Mouse (Mus musculus): ENCODE results near the gene Sstr4.

The Sstr4 gene

GRCm38 (mm10) chr2:148393846-148394245, 1.3 kb upstream of the Sstr4 start:
- no peak for DNase-seq (ENCODE audit: low read depth)

GRCm38 (mm10) chr2:148396209-148396608, 1.1 kb downstream of the Sstr4 start:
- DNase-seq (ENCODE audit: low read depth): no peak

DNA sequence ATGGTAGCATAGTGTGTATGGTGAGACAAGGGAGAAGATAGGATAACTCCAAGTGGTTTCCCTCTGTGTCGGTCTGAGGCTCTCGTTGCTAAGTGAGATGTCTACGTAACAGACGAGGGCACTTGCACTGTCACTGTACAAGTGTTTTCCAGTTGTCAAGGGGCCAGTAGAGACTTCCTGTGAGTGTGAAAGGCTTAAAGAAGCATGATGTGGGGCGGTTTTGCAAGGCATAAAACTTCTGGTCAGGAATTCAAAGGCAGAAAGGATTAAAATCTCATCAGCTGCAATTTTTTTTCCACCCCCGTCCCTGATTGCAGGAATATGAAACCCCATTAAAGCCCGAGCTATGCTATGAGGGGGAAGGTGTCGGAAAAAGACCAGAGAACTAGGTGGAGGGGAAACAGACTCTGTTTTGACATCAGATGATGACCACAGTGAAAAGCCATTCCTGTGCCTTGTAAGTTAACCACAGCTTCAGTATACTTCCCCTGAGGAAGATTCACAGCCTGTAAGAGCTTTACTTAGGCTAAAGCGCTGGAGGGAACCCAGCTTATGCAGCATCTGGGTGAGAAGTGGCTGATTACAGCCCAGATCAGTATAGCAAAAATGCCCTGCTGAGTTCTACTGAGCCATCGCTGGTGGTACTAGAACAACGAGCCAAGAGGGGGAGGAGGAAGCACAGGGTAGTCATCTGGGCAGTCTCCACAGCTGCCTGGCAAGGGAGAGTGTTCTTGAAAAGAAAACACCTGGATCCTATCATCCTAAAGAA, 2.1 kb downstream of the Sstr4 start:
- peak; percentile 74 for DNase-seq (ENCODE audit: low read depth)

GRCm38 (mm10) chr2:148397784-148398100, 2.6 kb downstream of the Sstr4 start:
- DNase-seq (ENCODE audit: low read depth): peak; percentile 69

GRCm38 (mm10) chr2:148398901-148399685, 3.9 kb downstream of the Sstr4 start:
- peak; percentile 81 for DNase-seq (ENCODE audit: low read depth)

DNA sequence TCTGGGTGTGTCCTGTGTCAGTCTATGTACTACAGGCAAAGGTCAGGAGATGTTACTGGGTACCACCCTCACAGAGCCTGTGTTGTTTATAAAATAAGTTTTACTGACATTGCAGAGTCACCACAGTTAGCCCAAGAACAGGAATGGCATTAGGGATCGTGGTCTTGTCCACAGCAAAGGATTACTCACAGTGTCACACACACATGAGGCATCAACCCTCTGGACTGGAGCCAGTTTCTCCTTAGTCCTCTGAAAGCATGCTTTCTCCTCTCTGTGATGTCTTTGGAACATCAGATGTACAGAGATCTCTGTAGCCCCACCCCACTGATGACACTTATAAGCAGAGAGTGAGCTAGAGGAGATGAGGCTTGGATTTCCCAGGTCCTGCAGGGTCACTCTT, 7.1 kb downstream of the Sstr4 start:
- peak; percentile 65 for DNase-seq (ENCODE audit: low read depth)

- no peak for DNase-seq (ENCODE audit: low read depth)
These were observed 9.8 kb downstream of the Sstr4 start for GRCm38 (mm10) chr2:148404906-148405305.

DNA sequence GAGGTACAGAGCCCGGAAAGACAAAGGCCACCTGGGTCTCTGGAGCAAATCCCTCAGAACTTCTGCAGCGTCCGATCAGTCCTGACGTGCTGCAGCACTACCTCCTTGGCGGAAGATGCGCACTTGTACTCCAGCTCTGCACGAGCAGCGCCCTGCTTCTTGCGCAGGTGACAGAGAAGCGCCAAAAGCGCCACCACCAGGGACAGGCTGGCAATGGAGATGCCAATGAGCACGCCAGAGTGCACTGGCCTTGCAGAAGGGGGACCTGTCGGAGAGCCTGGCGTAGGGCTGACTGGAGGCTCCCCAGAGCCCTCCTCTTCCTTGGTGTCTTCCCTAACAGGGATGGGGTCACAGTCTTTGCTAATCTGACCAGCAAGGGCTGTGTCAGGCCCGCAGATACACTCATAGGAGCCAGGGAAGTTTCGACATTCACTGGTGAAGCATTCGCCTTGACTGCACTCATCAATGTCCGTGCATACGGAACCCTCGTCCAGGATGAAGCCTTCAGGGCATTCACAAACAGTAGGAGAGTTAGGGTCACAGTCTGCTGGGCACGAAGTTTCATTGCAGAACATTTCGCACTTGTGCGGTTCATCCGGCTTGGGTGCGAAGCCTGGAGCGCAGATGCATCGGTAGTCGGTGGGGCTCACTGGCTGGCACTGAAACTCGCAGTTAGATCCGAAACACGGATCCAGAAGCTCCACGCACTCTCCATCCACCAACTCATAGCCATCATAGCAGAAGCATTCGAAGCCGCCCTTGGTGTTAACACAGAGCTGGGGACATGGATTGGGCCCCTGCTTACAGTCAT, 11.2 kb downstream of the Sstr4 start:
- DNase-seq (ENCODE audit: low read depth): peak; percentile 62

- peak; percentile 54 for DNase-seq (ENCODE audit: low read depth)
These were observed 12.1 kb downstream of the Sstr4 start for GRCm38 (mm10) chr2:148406971-148407869.

DNA sequence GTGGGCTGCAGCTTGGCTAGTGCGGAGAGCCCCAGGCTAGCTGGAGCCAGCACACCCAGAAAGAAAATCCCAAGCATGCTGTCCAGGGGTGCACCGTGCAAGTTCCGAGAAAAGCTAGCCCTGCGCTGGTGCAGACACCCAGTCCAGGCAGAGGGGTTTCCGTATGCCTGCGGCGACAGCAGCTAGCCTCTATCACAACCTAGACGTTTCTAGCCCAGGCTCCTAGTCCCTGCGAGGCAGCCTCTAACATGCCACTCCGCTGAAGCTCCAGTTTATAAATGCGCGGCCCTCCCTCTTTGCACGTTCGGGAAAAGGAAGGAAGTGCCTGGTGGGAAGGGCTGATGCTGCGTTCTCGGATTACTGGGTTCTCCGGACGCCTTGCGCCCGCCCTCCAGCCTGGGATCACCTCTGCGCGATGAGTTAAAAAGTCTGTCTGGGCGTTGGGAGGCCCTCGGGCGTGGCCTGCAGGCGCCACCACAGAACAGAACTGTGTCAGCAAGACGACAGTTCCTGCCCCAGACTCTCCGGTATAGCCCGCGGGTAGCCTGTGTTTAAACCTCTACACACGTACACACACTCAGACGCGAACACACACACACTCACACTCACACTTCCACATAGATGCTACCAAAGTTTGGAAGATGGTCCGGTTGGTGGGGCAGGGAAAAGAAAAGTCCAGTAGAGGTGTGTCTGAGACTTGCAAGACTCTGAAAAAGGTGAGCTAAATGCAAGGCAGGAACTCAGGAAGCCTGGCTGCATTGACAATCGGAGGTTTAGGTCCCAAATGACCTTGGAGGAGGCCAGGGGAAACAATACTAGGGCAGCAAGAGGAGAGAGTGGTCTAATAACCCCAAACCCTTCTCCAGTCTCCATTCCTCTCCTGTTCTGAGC, 13.0 kb downstream of the Sstr4 start, which contains the start of gene Thbd:
TSS of gene Thbd (minus strand) at position 319 of the 891 bp plus-strand sequence.
- peak; percentile 79 for DNase-seq (ENCODE audit: low read depth)

GRCm38 (mm10) chr2:148408761-148409120, 13.6 kb downstream of the Sstr4 start:
- no peak for DNase-seq (ENCODE audit: low read depth)

DNA sequence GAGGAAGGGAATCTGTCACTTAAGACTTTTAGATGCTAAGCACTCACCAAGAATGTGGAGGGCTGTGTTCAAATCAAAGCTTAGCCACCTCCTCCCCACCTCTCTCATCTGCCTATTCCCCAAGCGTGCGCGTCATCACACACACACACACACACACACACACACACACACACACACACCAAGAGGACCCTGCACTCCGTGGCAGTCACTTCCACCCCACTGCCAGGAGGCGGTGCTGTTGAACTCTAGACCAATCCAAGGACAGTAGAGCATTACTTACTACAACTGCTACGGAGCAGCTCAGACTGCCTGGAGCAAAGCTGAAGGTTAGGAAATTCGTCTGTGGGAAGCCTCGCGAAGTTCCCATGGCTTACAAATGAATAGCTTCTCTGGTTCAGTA, 14.0 kb downstream of the Sstr4 start:
- DNase-seq (ENCODE audit: low read depth): peak; percentile 91

- no peak for DNase-seq (ENCODE audit: low read depth)
These were observed 14.7 kb downstream of the Sstr4 start for GRCm38 (mm10) chr2:148409821-148410220.

DNA sequence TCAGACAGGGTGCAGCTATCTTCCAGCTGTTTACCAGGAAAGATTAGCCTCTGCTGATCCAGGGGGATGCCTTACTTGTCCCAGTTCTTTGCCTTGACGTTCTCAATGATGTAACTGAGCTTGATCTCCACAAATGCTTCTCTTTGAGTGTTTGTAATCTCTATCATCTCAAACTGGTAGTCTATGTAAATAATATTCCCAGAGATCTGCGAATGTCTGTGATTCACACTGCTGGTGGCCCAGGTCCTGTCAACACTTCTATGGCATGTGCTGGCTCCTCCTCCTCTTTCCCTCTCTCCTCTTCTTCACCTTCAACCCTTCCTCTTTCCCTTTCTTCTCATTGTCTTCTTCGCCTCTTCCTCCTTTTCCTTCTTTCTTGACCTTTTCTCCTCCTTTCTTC, 24.0 kb downstream of the Sstr4 start:
- no peak for DNase-seq (ENCODE audit: low read depth)

DNA sequence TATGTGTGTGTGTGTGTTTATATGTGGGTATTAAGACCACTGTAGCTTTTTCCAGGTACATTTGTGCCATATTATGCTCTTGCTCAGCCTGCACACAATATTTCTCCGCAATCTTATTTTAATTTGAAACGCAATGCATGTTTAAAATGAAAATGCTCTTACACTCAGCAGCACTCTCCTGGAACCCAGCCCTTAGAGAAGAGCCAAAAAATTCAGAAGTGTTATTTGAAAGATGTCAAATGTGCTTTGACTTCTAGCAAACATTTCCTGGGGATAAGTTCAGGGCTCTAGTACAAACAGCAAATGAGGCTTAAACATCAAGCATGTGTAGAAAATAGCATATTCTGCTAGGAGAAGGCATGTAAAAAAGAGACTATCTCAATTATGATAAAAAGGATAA, 24.6 kb downstream of the Sstr4 start:
- no peak for DNase-seq (ENCODE audit: low read depth)

DNA sequence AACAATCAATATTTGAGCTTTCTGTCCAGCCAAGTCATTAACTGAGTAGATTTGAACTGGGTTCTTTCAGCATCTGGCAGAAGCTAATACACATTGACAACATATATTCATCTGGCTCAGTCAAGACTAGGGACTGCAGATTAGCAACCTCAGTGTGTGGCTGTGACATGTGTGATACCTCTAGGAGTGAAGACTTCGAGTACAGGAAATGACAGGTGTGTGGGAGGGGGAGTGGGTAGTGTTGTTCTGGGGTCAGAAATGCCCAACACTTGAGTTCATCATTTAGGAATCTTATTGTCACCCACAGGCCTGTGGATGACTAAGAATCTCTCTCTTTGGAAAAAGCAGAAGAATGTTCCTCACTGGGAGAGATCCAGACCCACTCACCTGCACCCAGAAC, 26.0 kb downstream of the Sstr4 start:
- DNase-seq (ENCODE audit: low read depth): no peak

DNA sequence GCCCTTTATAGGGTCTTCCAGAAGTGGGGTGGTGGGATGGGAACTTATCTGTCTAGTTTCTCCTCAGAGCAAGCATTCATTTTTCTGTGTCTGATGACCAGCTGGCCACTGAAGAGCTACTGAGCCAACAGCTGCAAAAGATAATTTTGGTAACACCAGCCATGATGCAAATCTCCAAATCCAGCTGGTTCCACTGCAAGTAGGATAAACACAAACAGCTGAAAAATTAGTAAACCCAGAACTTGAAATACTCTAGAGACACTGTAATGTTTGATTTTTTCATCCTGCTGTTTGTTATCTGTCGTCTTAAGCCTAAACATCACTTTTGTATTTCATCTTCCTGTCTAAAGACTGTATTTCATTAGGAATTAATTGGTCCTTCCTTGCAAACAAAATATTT, 26.6 kb downstream of the Sstr4 start:
- DNase-seq (ENCODE audit: low read depth): no peak

DNA sequence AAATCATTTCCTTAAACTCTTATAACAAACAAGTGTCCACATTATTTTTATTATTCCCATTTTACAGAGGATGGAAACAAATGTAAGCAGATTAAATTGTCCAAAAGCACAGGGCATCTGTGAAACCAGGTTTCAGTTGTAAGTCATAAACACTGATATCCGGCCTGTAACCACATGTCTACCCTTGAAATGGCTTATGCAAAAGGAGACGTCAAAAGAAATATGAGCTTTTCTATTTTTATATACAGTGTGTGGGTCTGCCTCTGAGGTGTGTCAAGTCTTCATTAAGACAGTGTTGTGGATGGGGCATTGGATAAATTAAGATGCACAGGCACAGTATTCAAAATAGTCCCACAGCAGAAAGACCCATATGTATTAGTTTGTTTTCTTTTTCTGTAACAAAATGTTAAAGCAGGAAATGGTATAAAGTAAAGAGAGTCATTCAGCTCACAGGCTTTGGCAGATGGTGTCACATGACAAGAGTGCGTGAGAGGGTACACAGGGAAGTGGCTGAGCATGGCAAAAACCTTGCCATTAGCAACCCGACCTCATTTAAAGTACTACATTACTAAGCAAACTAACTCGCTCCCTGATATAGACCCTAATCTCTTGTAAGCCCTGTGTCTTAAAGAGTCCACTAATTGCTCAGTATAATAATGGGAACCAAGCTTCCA, 30.7 kb downstream of the Sstr4 start:
- DNase-seq (ENCODE audit: low read depth): no peak

DNA sequence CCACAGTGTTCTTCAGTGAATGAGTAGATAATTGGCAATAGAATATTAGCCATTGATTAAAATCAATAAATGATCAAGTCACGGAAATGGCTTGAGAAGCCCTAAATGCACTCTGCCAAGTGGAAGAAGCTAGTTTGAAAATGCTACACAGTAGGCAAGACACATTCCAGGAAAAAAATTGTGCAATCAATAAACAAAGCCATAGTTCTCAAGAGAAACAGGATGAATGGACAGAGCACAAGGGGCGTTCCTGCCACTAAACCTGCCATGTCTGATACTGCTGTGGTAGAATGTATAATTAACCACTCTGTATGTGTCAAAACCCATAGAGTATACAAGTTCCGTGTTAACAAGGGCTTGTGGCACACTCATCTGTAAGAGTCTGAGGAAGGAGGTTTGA, 32.4 kb downstream of the Sstr4 start:
- DNase-seq (ENCODE audit: low read depth): no peak

DNA sequence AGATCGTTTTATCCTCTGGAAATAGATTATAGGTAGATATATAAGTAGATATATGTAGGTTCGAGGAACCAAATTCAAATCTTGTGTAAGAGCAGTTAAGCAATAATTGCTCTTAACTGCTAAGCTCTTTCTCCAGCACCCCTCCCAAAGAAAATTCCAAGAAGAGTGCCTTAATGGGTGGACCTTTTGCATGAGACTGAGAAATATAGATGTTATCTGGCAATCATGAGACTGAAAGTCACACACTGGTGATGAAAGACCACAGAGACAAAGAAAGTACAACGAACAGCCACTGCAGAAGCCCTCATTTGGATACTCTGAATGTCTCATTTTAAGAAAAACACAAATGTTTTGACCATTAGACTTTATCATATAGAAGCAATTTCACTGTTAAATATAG, 33.4 kb downstream of the Sstr4 start:
- peak; percentile 50 for DNase-seq (ENCODE audit: low read depth)

Data from NIH3T3 (cell line).